Mouse (Mus musculus): ENCODE data around the gene Tnik. TPM values are rescaled to one million over a fixed set of nuclear protein-coding genes. Genes with fewer than 3 reads are reported as not detected.

Gene Tnik
- polyA plus RNA-seq, 1 experiment from 2014 or later: 18.3 TPM

- no peak for ATAC-seq (ENCODE audit: insufficient number of reproducible peaks, insufficient read depth, low FRiP score, low TSS enrichment)
- H3K4me1 ChIP-seq: peaks cover 3% of the 10 kb centered on the region; the same call in 1 of the 2 replicates
- H3K27me3 ChIP-seq: no peaks in the 10 kb centered on the region
- no peak overlapping the region for H3K27ac ChIP-seq
- no peak overlapping the region for H3K4me2 ChIP-seq (replicated peaks)
- H3K4me3 ChIP-seq: no peak overlapping the region
- H3K9ac ChIP-seq: no peak overlapping the region
- H3K9me3 ChIP-seq: no peaks in the 10 kb centered on the region
- H3K36me3 ChIP-seq: no peaks in the 10 kb centered on the region
- 89% methylated on average over 16 of the region's 16 CpGs for WGBS
These were observed 330.9 kb downstream of the Tnik start for GRCm38 (mm10) chr3:28593922-28594321.

GRCm38 (mm10) chr3:28599476-28599875 lies 336.5 kb downstream of the Tnik start:
- Histone ChIP-seq H3K9me3 (no peaks in the 10 kb centered on the region), H3K4me3 (no peak overlapping the region), H3K4me1 (no peaks in the 10 kb centered on the region), H3K36me3 (no peaks in the 10 kb centered on the region), H3K27me3 (no peaks in the 10 kb centered on the region), H3K4me2 (replicated peaks) (no peak overlapping the region), H3K9ac (no peak overlapping the region), H3K27ac (no peak overlapping the region)
- ATAC-seq (ENCODE audit: insufficient number of reproducible peaks, insufficient read depth, low FRiP score, low TSS enrichment): no peak
- WGBS: 94% methylated on average over 2 of the region's 2 CpGs

DNA sequence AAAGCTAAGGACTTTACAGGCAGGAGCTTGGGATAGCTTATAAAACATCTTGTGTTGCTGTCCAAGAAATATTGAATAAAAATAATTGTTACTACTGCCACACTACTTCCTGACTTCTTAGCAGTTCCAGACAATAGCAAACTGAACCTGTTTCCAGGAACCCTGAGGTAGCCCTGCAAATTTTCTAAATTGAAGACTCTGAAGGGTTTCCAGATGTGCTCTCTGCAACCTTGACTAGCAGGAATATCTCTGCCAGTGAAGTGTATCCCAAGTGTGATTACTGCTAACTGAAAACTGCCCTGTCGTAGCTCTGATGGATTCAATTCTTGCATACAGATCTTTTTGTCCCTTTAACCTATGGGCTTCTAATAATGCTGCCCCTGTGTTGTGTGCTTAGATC lies 343.7 kb downstream of the Tnik start:
- H3K4me2 ChIP-seq (replicated peaks): no peak overlapping the region
- no peaks in the 10 kb centered on the region for H3K36me3 ChIP-seq
- H3K27ac ChIP-seq: 0 out of 2 replicates have a peak overlapping the region, but pooled peaks have one; percentile 30
- H3K27me3 ChIP-seq: no peaks in the 10 kb centered on the region
- peaks cover 3% of the 10 kb centered on the region; the same call in 1 of the 2 replicates for H3K4me1 ChIP-seq
- H3K9me3 ChIP-seq: no peaks in the 10 kb centered on the region
- no peak for ATAC-seq (ENCODE audit: insufficient number of reproducible peaks, insufficient read depth, low FRiP score, low TSS enrichment)
- 17% methylated on average over 1 of the region's 1 CpGs for WGBS
- no peak overlapping the region for H3K9ac ChIP-seq
- H3K4me3 ChIP-seq: no peak overlapping the region

- Histone ChIP-seq H3K4me3 (no peak overlapping the region), H3K4me1 (no peaks in the 10 kb centered on the region), H3K9ac (no peak overlapping the region), H3K27me3 (no peaks in the 10 kb centered on the region), H3K4me2 (replicated peaks) (no peak overlapping the region), H3K9me3 (no peaks in the 10 kb centered on the region), H3K36me3 (no peaks in the 10 kb centered on the region), H3K27ac (no peak overlapping the region)
- ATAC-seq (ENCODE audit: insufficient number of reproducible peaks, insufficient read depth, low FRiP score, low TSS enrichment): no peak
- WGBS: 84% methylated on average over 5 of the region's 5 CpGs
These were observed 349.3 kb downstream of the Tnik start for GRCm38 (mm10) chr3:28612330-28612729.

DNA sequence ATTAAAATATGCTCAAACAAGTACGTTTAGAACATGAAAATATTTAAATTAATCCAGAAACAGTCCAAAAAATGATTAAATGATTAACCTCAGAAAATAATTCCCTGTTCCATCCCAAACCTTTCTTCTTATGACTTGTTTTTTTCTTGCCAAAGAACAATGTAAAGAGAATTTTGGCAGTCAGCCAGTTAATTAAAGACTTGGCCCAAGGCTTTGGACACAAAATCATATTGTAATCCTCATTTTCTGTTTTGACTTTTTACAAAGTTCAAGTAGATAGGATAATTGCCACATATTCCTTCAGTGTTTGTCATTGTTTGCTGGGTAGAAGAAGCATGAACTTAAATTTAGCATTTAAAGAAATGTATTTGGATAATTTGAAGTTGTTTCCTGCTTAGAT lies 353.4 kb downstream of the Tnik start:
- no peak for ATAC-seq (ENCODE audit: insufficient number of reproducible peaks, insufficient read depth, low FRiP score, low TSS enrichment)
- Histone ChIP-seq H3K27ac (no peak overlapping the region), H3K4me2 (replicated peaks) (no peak overlapping the region), H3K9me3 (no peaks in the 10 kb centered on the region), H3K4me3 (no peak overlapping the region), H3K9ac (no peak overlapping the region), H3K27me3 (no peaks in the 10 kb centered on the region), H3K36me3 (no peaks in the 10 kb centered on the region), H3K4me1 (no peaks in the 10 kb centered on the region)
- WGBS: 66% methylated on average over 1 of the region's 1 CpGs

DNA sequence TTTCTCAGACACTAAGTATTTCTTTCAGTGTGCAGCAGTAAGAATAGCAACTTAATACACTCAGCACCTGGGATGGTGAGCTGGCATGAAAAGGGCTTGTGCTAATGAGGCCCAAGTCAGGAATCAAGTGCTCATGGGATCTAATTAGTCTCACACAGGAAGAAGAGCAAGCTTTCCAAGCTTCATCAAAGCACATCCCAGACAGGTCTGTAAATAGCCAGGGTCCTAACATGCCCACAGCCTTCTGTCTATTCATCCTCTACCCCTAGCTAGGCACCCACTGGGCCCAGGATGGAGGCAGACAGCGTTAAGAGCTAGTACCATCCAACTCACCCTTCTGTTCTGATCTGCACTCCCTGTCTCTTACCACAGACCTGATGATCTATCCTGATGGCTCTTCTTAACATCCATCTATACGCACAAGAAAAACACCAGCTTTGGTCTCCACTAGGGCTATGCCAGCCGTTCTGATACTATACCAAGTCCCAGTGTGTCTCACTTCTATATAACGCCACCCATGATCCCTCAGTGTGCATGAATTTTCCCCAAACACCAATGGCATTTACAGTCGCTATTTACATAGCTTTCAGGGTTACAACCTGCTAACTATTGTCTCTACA lies 354.1 kb downstream of the Tnik start:
- 86% methylated on average over 5 of the region's 5 CpGs for WGBS
- Histone ChIP-seq H3K4me3 (no peak overlapping the region), H3K36me3 (no peaks in the 10 kb centered on the region), H3K27ac (no peak overlapping the region), H3K9ac (no peak overlapping the region), H3K4me2 (replicated peaks) (no peak overlapping the region), H3K4me1 (no peaks in the 10 kb centered on the region), H3K9me3 (no peaks in the 10 kb centered on the region), H3K27me3 (no peaks in the 10 kb centered on the region)
- ATAC-seq (ENCODE audit: insufficient number of reproducible peaks, insufficient read depth, low FRiP score, low TSS enrichment): no peak

DNA sequence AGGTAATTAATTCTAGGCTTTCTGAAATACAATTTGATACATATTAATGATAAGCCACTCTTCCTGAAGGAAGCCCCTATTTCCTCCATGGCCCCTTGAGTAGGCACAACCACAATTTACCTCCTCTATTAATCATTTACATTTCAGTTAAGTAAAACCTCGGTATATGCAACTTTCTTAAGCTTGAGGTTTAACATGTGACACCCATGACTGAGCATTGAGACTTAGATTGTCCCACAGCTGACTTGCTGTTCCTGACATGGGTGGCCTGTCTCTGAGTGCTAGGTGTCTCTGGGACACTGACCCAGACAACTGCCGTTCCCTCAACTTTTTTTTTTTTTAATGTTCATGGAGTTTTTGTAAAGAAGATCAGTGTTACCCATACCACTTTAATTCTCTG lies 358.8 kb downstream of the Tnik start:
- no peak overlapping the region for H3K9ac ChIP-seq
- no peak overlapping the region for H3K27ac ChIP-seq
- ATAC-seq (ENCODE audit: insufficient number of reproducible peaks, insufficient read depth, low FRiP score, low TSS enrichment): no peak
- H3K4me1 ChIP-seq: no peaks in the 10 kb centered on the region
- H3K36me3 ChIP-seq: no peaks in the 10 kb centered on the region
- no peaks in the 10 kb centered on the region for H3K9me3 ChIP-seq
- no peak overlapping the region for H3K4me2 ChIP-seq (replicated peaks)
- WGBS: 73% methylated on average over 2 of the region's 2 CpGs
- no peaks in the 10 kb centered on the region for H3K27me3 ChIP-seq
- H3K4me3 ChIP-seq: no peak overlapping the region

GRCm38 (mm10) chr3:28626816-28627215 lies 363.8 kb downstream of the Tnik start:
- WGBS: 95% methylated on average over 6 of the region's 6 CpGs

GRCm38 (mm10) chr3:28636778-28637177 lies 373.8 kb downstream of the Tnik start:
- H3K4me2 ChIP-seq (replicated peaks): no peak overlapping the region
- no peaks in the 10 kb centered on the region for H3K9me3 ChIP-seq
- H3K27me3 ChIP-seq: no peaks in the 10 kb centered on the region
- WGBS: 88% methylated on average over 4 of the region's 4 CpGs
- no peak overlapping the region for H3K27ac ChIP-seq
- no peaks in the 10 kb centered on the region for H3K4me1 ChIP-seq
- H3K9ac ChIP-seq: no peak overlapping the region
- ATAC-seq (ENCODE audit: insufficient number of reproducible peaks, insufficient read depth, low FRiP score, low TSS enrichment): no peak
- H3K36me3 ChIP-seq: no peaks in the 10 kb centered on the region
- no peak overlapping the region for H3K4me3 ChIP-seq

More at GRCm38 (mm10) chr3:28626816-28627215, 363.8 kb downstream of the Tnik start:
- Histone ChIP-seq H3K27ac (no peak overlapping the region), H3K4me3 (no peak overlapping the region), H3K36me3 (no peaks in the 10 kb centered on the region), H3K4me1 (no peaks in the 10 kb centered on the region), H3K4me2 (replicated peaks) (no peak overlapping the region), H3K27me3 (no peaks in the 10 kb centered on the region), H3K9me3 (no peaks in the 10 kb centered on the region), H3K9ac (no peak overlapping the region)
- ATAC-seq (ENCODE audit: insufficient number of reproducible peaks, insufficient read depth, low FRiP score, low TSS enrichment): no peak

GRCm38 (mm10) chr3:28638957-28639356 lies 375.9 kb downstream of the Tnik start:
- no peaks in the 10 kb centered on the region for H3K36me3 ChIP-seq
- no peak overlapping the region for H3K27ac ChIP-seq
- no peak for ATAC-seq (ENCODE audit: insufficient number of reproducible peaks, insufficient read depth, low FRiP score, low TSS enrichment)
- no peaks in the 10 kb centered on the region for H3K9me3 ChIP-seq
- no peak overlapping the region for H3K9ac ChIP-seq
- H3K4me3 ChIP-seq: no peak overlapping the region
- 93% methylated on average over 2 of the region's 2 CpGs for WGBS
- H3K4me1 ChIP-seq: no peaks in the 10 kb centered on the region
- no peaks in the 10 kb centered on the region for H3K27me3 ChIP-seq
- H3K4me2 ChIP-seq (replicated peaks): no peak overlapping the region

- Histone ChIP-seq H3K36me3 (no peaks in the 10 kb centered on the region; the same call in 1 of the 2 replicates), H3K9me3 (no peaks in the 10 kb centered on the region), H3K9ac (no peak overlapping the region), H3K4me2 (replicated peaks) (no peak overlapping the region), H3K4me1 (no peaks in the 10 kb centered on the region), H3K4me3 (no peak overlapping the region), H3K27me3 (no peaks in the 10 kb centered on the region), H3K27ac (no peak overlapping the region)
- no peak for ATAC-seq (ENCODE audit: insufficient number of reproducible peaks, insufficient read depth, low FRiP score, low TSS enrichment)
- 77% methylated on average over 9 of the region's 9 CpGs for WGBS
These were observed 380.4 kb downstream of the Tnik start for GRCm38 (mm10) chr3:28643252-28643947.

DNA sequence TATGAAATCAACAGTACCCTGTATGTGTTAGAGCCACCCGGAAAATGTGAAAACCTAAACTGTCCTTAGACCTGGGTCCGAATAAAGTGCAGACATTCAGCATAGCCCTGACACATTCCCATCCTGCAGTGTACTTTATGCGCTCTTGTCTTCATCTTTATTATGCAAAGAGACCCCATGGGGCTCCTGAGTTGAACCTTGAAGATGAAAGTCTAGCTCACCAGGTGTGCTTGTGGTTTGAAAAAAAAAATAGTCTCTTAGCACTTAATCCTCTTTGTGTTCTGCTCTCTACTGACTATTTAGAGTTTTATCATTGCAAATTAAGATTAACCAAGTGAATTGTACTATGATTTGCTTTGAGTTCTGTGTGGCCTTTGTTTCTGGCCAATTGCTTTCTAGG lies 389.6 kb downstream of the Tnik start:
- Histone ChIP-seq H3K27me3 (no peaks in the 10 kb centered on the region), H3K9ac (no peak overlapping the region), H3K36me3 (no peaks in the 10 kb centered on the region), H3K27ac (no peak overlapping the region), H3K9me3 (no peaks in the 10 kb centered on the region), H3K4me2 (replicated peaks) (no peak overlapping the region), H3K4me3 (no peak overlapping the region), H3K4me1 (no peaks in the 10 kb centered on the region)
- no peak for ATAC-seq (ENCODE audit: insufficient number of reproducible peaks, insufficient read depth, low FRiP score, low TSS enrichment)
- WGBS: 66% methylated on average over 3 of the region's 3 CpGs

Data from embryonic facial prominence, embryonic 12.5 days (tissue).